ENCODE assay signal across 9 mouse cellular contexts in genomic region chr2:169750574-169751491, GRCm38 (mm10).
DNase-seq lines count a peak whose midpoint lies in the region; ATAC-seq lines count a peak whose summit lies in the region.
"Had no signal": no experiment of that assay in that cellular context is flagged by ENCODE, and none has a peak within 500 bp of the region (broad histone marks: within the 10 kb centered on the region; RNA-seq: fewer than 3 reads in every experiment).

No protein-coding gene starts in this region.

- 51% methylated on average over 15 of the region's 15 CpGs for WGBS in forebrain, embryonic 13.5 days
- WGBS in forebrain, embryonic 16.5 days = 38% methylated on average over 15 of the region's 15 CpGs
- WGBS in intestine, embryonic 14.5 days = 16% methylated on average over 15 of the region's 15 CpGs
- WGBS in liver, embryonic 15.5 days (ENCODE audit: insufficient replicate concordance) = 57% methylated on average over 15 of the region's 15 CpGs

- H3K4me3 ChIP-seq in forebrain, embryonic 13.5 days = no peak overlapping the region
- H3K4me3 ChIP-seq in forebrain, embryonic 16.5 days (replicated peaks; ENCODE audit: low read length) = no peak overlapping the region
- no peak overlapping the region for H3K4me3 ChIP-seq in intestine, embryonic 14.5 days (ENCODE audit: low read depth, low read length)
- H3K4me3 ChIP-seq in liver, embryonic 15.5 days (replicated peaks) = no peak overlapping the region
- H3K4me3 ChIP-seq: neural tube, embryonic 12.5 days had no signal

- no peaks in the 10 kb centered on the region for H3K9me3 ChIP-seq in forebrain, embryonic 13.5 days (replicated peaks)
- H3K9me3 ChIP-seq in forebrain, embryonic 16.5 days (ENCODE audit: control insufficient read depth, low read length) = no peaks in the 10 kb centered on the region
- H3K9me3 ChIP-seq in intestine, embryonic 14.5 days (ENCODE audit: control insufficient read depth, low read length) = 0 out of 2 replicates have a peak, but pooled peaks cover 5% of the 10 kb centered on the region
- no peaks in the 10 kb centered on the region for H3K9me3 ChIP-seq in liver, embryonic 15.5 days (replicated peaks)
- H3K9me3 ChIP-seq: neural tube, embryonic 12.5 days had no signal

- peaks cover 23% of the 10 kb centered on the region for H3K4me1 ChIP-seq in forebrain, embryonic 13.5 days
- peaks cover 10% of the 10 kb centered on the region for H3K4me1 ChIP-seq in forebrain, embryonic 16.5 days (replicated peaks; ENCODE audit: control insufficient read depth, insufficient read depth, low read length)
- H3K4me1 ChIP-seq in intestine, embryonic 14.5 days (replicated peaks; ENCODE audit: control insufficient read depth, insufficient read depth, low read length) = peaks cover 37% of the 10 kb centered on the region
- peaks cover 9% of the 10 kb centered on the region; the same call in 1 of the 2 replicates for H3K4me1 ChIP-seq in liver, embryonic 15.5 days (replicated peaks)

- H3K9ac ChIP-seq in forebrain, embryonic 13.5 days = no peak overlapping the region
- H3K9ac ChIP-seq in forebrain, embryonic 16.5 days (replicated peaks; ENCODE audit: low read depth, low read length) = no peak overlapping the region
- no peak overlapping the region for H3K9ac ChIP-seq in intestine, embryonic 14.5 days (ENCODE audit: low read length)
- H3K9ac ChIP-seq in liver, embryonic 15.5 days = no peak overlapping the region
- H3K9ac ChIP-seq: neural tube, embryonic 12.5 days had no signal

- no peaks in the 10 kb centered on the region for H3K36me3 ChIP-seq in forebrain, embryonic 13.5 days (ENCODE audit: poor library complexity, severe bottlenecking)
- no peaks in the 10 kb centered on the region for H3K36me3 ChIP-seq in forebrain, embryonic 16.5 days (ENCODE audit: control insufficient read depth, insufficient read depth)
- H3K36me3 ChIP-seq in intestine, embryonic 14.5 days (ENCODE audit: control insufficient read depth, insufficient read depth, low read length) = no peaks in the 10 kb centered on the region
- no peaks in the 10 kb centered on the region for H3K36me3 ChIP-seq in liver, embryonic 15.5 days (replicated peaks)
- H3K36me3 ChIP-seq: neural tube, embryonic 12.5 days had no signal

- peak overlapping the region; percentile 41; the same call in 1 of the 2 replicates for H3K27ac ChIP-seq in forebrain, embryonic 13.5 days
- no peak overlapping the region for H3K27ac ChIP-seq in forebrain, embryonic 16.5 days (ENCODE audit: low read length)
- H3K27ac ChIP-seq in intestine, embryonic 14.5 days (ENCODE audit: low read depth) = peak overlapping the region; percentile 62
- peak overlapping the region; percentile 38; the same call in 1 of the 2 replicates for H3K27ac ChIP-seq in liver, embryonic 15.5 days (replicated peaks)
- H3K27ac ChIP-seq: neural tube, embryonic 12.5 days had no signal

- H3K4me2 ChIP-seq in forebrain, embryonic 13.5 days = no peak overlapping the region
- H3K4me2 ChIP-seq in forebrain, embryonic 16.5 days (ENCODE audit: low read length) = no peak overlapping the region
- H3K4me2 ChIP-seq in intestine, embryonic 14.5 days (ENCODE audit: low read length) = 0 out of 2 replicates have a peak overlapping the region, but pooled peaks have one; percentile 4
- no peak overlapping the region for H3K4me2 ChIP-seq in liver, embryonic 15.5 days
- H3K4me2 ChIP-seq: neural tube, embryonic 12.5 days had no signal

- no peak for ATAC-seq in forebrain, embryonic 13.5 days
- ATAC-seq in forebrain, embryonic 16.5 days = no peak
- ATAC-seq in intestine, embryonic 14.5 days (replicated peaks; ENCODE audit: low FRiP score, low TSS enrichment, low read depth) = peak; percentile 56; the same call in 1 of the 2 replicates
- no peak for ATAC-seq in liver, embryonic 15.5 days (ENCODE audit: insufficient read depth)
- ATAC-seq in erythroblast, adult 5-6 weeks (replicated peaks; ENCODE audit: low FRiP score, poor library complexity, severe bottlenecking) = no peak

- H3K27me3 ChIP-seq in forebrain, embryonic 13.5 days = no peaks in the 10 kb centered on the region
- no peaks in the 10 kb centered on the region for H3K27me3 ChIP-seq in forebrain, embryonic 16.5 days (replicated peaks; ENCODE audit: control insufficient read depth, insufficient read depth, low read length)
- H3K27me3 ChIP-seq in intestine, embryonic 14.5 days (replicated peaks; ENCODE audit: control insufficient read depth, insufficient read depth, low read length) = no peaks in the 10 kb centered on the region
- H3K27me3 ChIP-seq in liver, embryonic 15.5 days = no peaks in the 10 kb centered on the region
- H3K27me3 ChIP-seq: neural tube, embryonic 12.5 days had no signal

- DNase-seq in gastrocnemius, postnatal 10 days = peak; percentile 10
- peak; percentile 69 for DNase-seq in intestine, embryonic 14.5 days (ENCODE audit: low spot score)
- no peak for DNase-seq in spleen, postnatal 4 days (ENCODE audit: low spot score in 2 of 2)
- DNase-seq in left cerebral cortex, adult 11 months (ENCODE audit: low spot score) = no peak

Comparison
In these comparisons a context has a peak if more than half of its experiments do, and no peak if none do; other contexts are left out.
1. DNase-seq: peak in gastrocnemius, postnatal 10 days (single experiment) and intestine, embryonic 14.5 days (single experiment); none in spleen, postnatal 4 days (0 of 2) and left cerebral cortex, adult 11 months (single experiment).